Mouse (Mus musculus): Measurements from ENCODE around the gene Chka. TPM values are rescaled to one million over a fixed set of nuclear protein-coding genes. Genes with fewer than 3 reads are reported as not detected.

Gene Chka
- polyA plus RNA-seq, 1 experiment from 2014 or later = 48.5 TPM

DNA sequence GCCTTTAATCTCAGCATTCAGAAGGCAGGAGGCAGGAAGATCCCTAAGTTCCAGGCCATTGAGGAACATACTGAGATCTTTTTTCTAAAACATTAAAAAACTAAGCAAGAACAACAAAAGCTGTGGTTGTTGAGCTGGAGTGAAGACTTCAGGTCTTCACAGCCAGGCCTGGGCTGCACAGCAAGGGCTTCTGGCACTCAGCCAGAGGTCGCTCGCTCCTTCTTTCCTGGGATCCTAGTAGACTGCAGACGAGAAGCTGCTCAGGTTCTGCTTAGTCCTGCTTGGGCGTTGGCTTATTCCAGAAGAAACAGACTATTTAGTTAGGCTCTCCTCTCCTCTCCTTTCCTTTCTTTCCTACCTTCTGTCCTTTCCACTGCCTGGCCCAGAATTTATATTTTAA, 20.8 kb downstream of the Chka start:
- no peak overlapping the region for H3K27ac ChIP-seq
- H3K27me3 ChIP-seq (ENCODE audit: low read depth, poor library complexity, severe bottlenecking) = no peaks in the 10 kb centered on the region
- H3K4me3 ChIP-seq = no peak overlapping the region
- WGBS = 94% methylated on average over 4 of the region's 4 CpGs
- H3K36me3 ChIP-seq = peaks cover 16% of the 10 kb centered on the region
- no peaks in the 10 kb centered on the region for H3K9me3 ChIP-seq (replicated peaks)
- H3K4me1 ChIP-seq = peaks cover 11% of the 10 kb centered on the region; the same call in 1 of the 2 replicates
- DNase-seq (ENCODE audit: low spot score) = no peak

DNA sequence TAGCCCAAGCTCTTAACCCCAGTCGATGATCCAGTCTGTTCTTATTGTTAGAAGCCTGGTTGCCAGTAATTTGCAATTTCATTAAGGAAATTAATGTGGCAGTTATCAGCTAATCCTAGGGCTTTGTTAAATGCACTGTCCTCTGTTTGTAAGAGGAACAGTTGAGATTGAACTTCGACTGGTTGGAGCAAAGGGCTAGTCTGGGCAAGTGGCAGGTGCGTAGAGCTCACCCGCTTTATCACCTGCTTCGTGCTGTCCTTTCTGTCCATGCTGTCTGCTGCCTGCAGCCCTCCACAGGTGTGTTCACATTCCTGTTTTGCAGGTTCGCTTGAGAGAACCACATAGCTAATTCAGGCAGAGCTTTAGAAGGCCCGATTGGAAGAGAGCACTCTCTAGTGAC, 23.5 kb downstream of the Chka start:
- DNase-seq (ENCODE audit: low spot score) = no peak
- Histone ChIP-seq H3K36me3 (peaks cover 25% of the 10 kb centered on the region), H3K4me1 (peaks cover 11% of the 10 kb centered on the region; the same call in 1 of the 2 replicates), H3K27me3 (ENCODE audit: low read depth, poor library complexity, severe bottlenecking) (no peaks in the 10 kb centered on the region), H3K4me3 (no peak overlapping the region), H3K27ac (no peak overlapping the region), H3K9me3 (replicated peaks) (no peaks in the 10 kb centered on the region)
- WGBS = 80% methylated on average over 7 of the region's 7 CpGs

- peaks cover 40% of the 10 kb centered on the region for H3K36me3 ChIP-seq
- H3K27me3 ChIP-seq (ENCODE audit: low read depth, poor library complexity, severe bottlenecking) = no peaks in the 10 kb centered on the region
- DNase-seq (ENCODE audit: low spot score) = no peak
- peaks cover 1% of the 10 kb centered on the region; the same call in 1 of the 2 replicates for H3K4me1 ChIP-seq
- H3K4me3 ChIP-seq = no peak overlapping the region
- no peak overlapping the region for H3K27ac ChIP-seq
- 92% methylated on average over 6 of the region's 6 CpGs for whole genome bisulfite sequencing
- no peaks in the 10 kb centered on the region for H3K9me3 ChIP-seq (replicated peaks)
Observed at GRCm38 (mm10) chr19:3880054-3880848, 28.7 kb downstream of the Chka start.

- peaks cover 46% of the 10 kb centered on the region for H3K36me3 ChIP-seq
- no peaks in the 10 kb centered on the region for H3K4me1 ChIP-seq
- 92% methylated on average over 4 of the region's 4 CpGs for WGBS
Observed at GRCm38 (mm10) chr19:3882214-3882613, 30.6 kb downstream of the Chka start.

DNA sequence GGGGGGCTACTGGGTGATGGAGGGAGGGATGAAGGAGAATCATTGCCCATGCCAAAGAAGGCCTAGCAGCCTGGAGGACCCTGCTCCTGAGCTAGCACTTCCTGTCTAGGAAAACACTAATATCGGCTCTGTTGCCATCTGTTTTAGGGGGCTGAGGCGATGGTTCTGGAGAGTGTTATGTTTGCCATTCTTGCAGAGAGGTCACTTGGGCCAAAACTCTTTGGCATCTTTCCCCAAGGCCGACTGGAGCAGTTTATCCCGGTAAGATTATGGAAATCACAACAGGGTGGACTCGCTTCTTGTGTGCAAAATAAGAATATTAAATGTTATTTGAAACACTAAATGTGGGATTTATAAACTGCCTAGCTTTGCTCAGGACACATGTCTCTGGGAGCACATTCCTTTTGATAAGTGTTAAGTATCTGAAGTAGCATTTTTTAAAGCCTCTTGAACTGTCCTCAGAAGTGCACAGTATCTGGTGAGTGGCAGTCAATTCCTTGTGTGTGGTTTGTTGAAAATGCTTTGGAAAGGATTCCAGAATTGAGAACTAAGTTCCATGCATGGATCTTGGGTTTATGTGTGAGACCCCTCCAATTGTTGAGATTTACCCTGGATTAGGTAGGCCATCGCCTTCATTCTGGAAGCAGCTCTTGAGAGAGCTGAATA, 32.9 kb downstream of the Chka start:
- 87% methylated on average over 6 of the region's 6 CpGs for WGBS
- Histone ChIP-seq H3K4me3 (no peak overlapping the region), H3K9me3 (replicated peaks) (no peaks in the 10 kb centered on the region), H3K36me3 (peaks cover 53% of the 10 kb centered on the region), H3K4me1 (no peaks in the 10 kb centered on the region), H3K27ac (no peak overlapping the region), H3K27me3 (ENCODE audit: low read depth, poor library complexity, severe bottlenecking) (no peaks in the 10 kb centered on the region)
- DNase-seq (ENCODE audit: low spot score) = no peak

More at GRCm38 (mm10) chr19:3882214-3882613, 30.6 kb downstream of the Chka start:
- no peaks in the 10 kb centered on the region for H3K9me3 ChIP-seq (replicated peaks)
- H3K27ac ChIP-seq = no peak overlapping the region
- no peak for DNase-seq (ENCODE audit: low spot score)
- H3K27me3 ChIP-seq (ENCODE audit: low read depth, poor library complexity, severe bottlenecking) = no peaks in the 10 kb centered on the region
- H3K4me3 ChIP-seq = no peak overlapping the region

- H3K36me3 ChIP-seq = peaks cover 90% of the 10 kb centered on the region
Observed at GRCm38 (mm10) chr19:3889096-3889495, 37.5 kb downstream of the Chka start.

GRCm38 (mm10) chr19:3890181-3890580, 38.6 kb downstream of the Chka start:
- Histone ChIP-seq H3K27me3 (ENCODE audit: low read depth, poor library complexity, severe bottlenecking) (no peaks in the 10 kb centered on the region), H3K36me3 (peaks cover 96% of the 10 kb centered on the region), H3K9me3 (replicated peaks) (no peaks in the 10 kb centered on the region), H3K4me3 (no peak overlapping the region), H3K27ac (no peak overlapping the region), H3K4me1 (peaks cover 4% of the 10 kb centered on the region)
- DNase-seq (ENCODE audit: low spot score) = no peak
- WGBS = 91% methylated on average over 8 of the region's 8 CpGs

More at GRCm38 (mm10) chr19:3889096-3889495, 37.5 kb downstream of the Chka start:
- 90% methylated on average over 5 of the region's 5 CpGs for WGBS
- Histone ChIP-seq H3K27ac (no peak overlapping the region), H3K27me3 (ENCODE audit: low read depth, poor library complexity, severe bottlenecking) (no peaks in the 10 kb centered on the region), H3K9me3 (replicated peaks) (no peaks in the 10 kb centered on the region), H3K4me3 (no peak overlapping the region), H3K4me1 (no peaks in the 10 kb centered on the region)
- no peak for DNase-seq (ENCODE audit: low spot score)

DNA sequence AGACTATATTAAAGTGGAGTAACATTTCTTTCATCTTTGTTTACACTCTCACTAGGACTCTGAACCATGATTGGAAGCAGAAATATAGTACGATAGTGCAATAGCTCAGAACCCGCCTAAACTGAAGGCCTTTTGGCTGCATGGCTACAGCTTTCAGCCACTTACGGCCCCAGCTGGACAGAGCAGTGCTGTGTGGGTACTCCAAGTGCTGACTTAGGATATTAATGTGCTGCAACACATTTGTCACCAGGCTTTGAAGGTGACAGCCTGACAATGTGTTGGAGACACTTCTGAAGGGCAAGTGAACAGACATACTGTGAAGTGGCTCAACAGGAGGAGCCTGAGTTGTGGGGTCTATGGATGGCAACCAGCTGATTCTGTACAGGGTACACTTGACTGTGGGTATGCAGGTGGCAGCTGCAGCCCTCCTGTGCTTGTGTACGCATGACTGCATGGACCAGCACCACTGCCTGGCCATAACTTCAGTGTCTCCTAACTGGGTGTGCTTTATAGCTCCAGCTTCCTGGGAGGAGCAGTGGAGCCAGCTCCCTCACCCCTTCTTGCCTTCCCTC, 42.1 kb downstream of the Chka start:
- Histone ChIP-seq H3K4me1 (peaks cover 7% of the 10 kb centered on the region), H3K36me3 (peaks cover 99% of the 10 kb centered on the region), H3K27me3 (ENCODE audit: low read depth, poor library complexity, severe bottlenecking) (no peaks in the 10 kb centered on the region), H3K4me3 (no peak overlapping the region), H3K27ac (no peak overlapping the region), H3K9me3 (replicated peaks) (no peaks in the 10 kb centered on the region)
- DNase-seq (ENCODE audit: low spot score) = no peak
- WGBS = 89% methylated on average over 4 of the region's 4 CpGs

DNA sequence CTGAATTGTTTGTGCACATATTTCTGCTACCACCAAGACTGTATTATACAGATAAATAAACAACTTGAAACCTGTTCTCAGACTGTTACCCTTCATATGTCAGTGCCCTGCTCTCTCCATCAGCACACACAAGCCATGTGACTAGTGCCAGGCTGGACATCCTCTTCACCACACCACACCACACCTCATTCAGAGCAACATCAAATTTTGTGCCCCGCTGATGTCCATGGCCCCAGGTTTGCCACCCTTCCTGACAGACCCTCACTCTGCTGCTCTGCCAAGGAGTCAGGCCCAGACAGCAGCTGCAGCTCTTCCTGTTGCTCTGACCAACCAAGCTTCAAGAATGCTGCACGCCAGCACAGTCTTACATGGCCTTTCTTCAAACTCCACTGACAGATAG, 42.7 kb downstream of the Chka start:
- no peaks in the 10 kb centered on the region for H3K27me3 ChIP-seq (ENCODE audit: low read depth, poor library complexity, severe bottlenecking)
- no peak overlapping the region for H3K4me3 ChIP-seq
- H3K9me3 ChIP-seq (replicated peaks) = no peaks in the 10 kb centered on the region
- no peak overlapping the region for H3K27ac ChIP-seq
- peaks cover 7% of the 10 kb centered on the region for H3K4me1 ChIP-seq
- DNase-seq (ENCODE audit: low spot score) = no peak
- peaks cover 98% of the 10 kb centered on the region for H3K36me3 ChIP-seq
- 96% methylated on average over 2 of the region's 2 CpGs for WGBS

GRCm38 (mm10) chr19:3895171-3895631, 43.6 kb downstream of the Chka start:
- Histone ChIP-seq H3K36me3 (peaks cover 95% of the 10 kb centered on the region), H3K27ac (no peak overlapping the region)

GRCm38 (mm10) chr19:3896208-3896607, 44.6 kb downstream of the Chka start:
- DNase-seq (ENCODE audit: low spot score) = no peak
- Histone ChIP-seq H3K4me3 (no peak overlapping the region), H3K4me1 (peaks cover 7% of the 10 kb centered on the region), H3K27me3 (ENCODE audit: low read depth, poor library complexity, severe bottlenecking) (no peaks in the 10 kb centered on the region), H3K9me3 (replicated peaks) (no peaks in the 10 kb centered on the region), H3K36me3 (peaks cover 85% of the 10 kb centered on the region), H3K27ac (no peak overlapping the region; the same call in 1 of the 2 replicates)
- 90% methylated on average over 10 of the region's 10 CpGs for WGBS

More at GRCm38 (mm10) chr19:3895171-3895631, 43.6 kb downstream of the Chka start:
- peaks cover 7% of the 10 kb centered on the region for H3K4me1 ChIP-seq
- H3K9me3 ChIP-seq (replicated peaks) = no peaks in the 10 kb centered on the region
- 35% methylated on average over 3 of the region's 3 CpGs for WGBS
- H3K4me3 ChIP-seq = no peak overlapping the region
- H3K27me3 ChIP-seq (ENCODE audit: low read depth, poor library complexity, severe bottlenecking) = no peaks in the 10 kb centered on the region
- no peak for DNase-seq (ENCODE audit: low spot score)

DNA sequence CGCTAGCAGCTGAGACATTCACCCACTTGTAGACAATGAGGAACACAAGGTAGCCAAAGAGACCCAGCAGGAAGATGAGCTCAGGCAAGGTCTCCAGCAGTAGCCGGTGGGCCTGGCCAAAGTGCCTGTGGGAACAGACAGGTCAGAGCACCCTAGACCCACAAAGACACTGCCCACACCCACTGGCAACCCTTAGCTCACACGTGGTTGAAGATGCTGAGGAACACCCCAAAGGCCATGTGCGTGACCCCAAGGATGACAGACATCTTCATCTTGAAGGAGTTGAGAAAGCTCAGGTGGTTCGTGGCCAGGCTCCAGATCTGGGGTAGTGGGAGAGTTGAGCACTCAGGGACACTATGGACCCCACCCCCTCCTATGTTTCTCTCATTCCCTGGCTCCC, 46.0 kb downstream of the Chka start:
- WGBS = 91% methylated on average over 5 of the region's 5 CpGs
- Histone ChIP-seq H3K36me3 (peaks cover 85% of the 10 kb centered on the region), H3K27ac (no peak overlapping the region), H3K9me3 (replicated peaks) (no peaks in the 10 kb centered on the region), H3K27me3 (ENCODE audit: low read depth, poor library complexity, severe bottlenecking) (no peaks in the 10 kb centered on the region), H3K4me3 (no peak overlapping the region), H3K4me1 (peaks cover 7% of the 10 kb centered on the region)
- no peak for DNase-seq (ENCODE audit: low spot score)

- Histone ChIP-seq H3K36me3 (peaks cover 85% of the 10 kb centered on the region), H3K9me3 (replicated peaks) (no peaks in the 10 kb centered on the region), H3K4me3 (no peak overlapping the region), H3K27ac (no peak overlapping the region), H3K4me1 (peaks cover 9% of the 10 kb centered on the region), H3K27me3 (ENCODE audit: low read depth, poor library complexity, severe bottlenecking) (no peaks in the 10 kb centered on the region)
- WGBS = 91% methylated on average over 7 of the region's 7 CpGs
- DNase-seq (ENCODE audit: low spot score) = no peak
Observed at GRCm38 (mm10) chr19:3898952-3899351, 47.4 kb downstream of the Chka start.
